Mouse (Mus musculus) liver, embryonic 16.5 days (tissue): ENCODE results near the gene Cbx2. TPM values are rescaled to one million over a fixed set of nuclear protein-coding genes. Genes with fewer than 3 reads are reported as not detected.

Experiments
- ATAC-seq: fragments of 200-750 bp; cut with Nextera tagmentation; 2 replicates; pipeline ENCODE4 v1.8.0; 2017; ENCODE audit warnings: low read depth, mild to moderate bottlenecking, moderate number of reproducible peaks, moderate library complexity
- H3K27ac ChIP-seq: fragments of 300-500 bp; sonication (generic); 2 replicates; pipeline ENCODE4 v1.5.1; 2014; ENCODE audit warnings: mild to moderate bottlenecking, low read length
- H3K27me3 ChIP-seq: fragments of 300-500 bp; sonication (generic); 2 replicates; pipeline ENCODE4 v1.6.1; 2014; ENCODE audit warnings: low read depth, low read length, mixed read lengths; ENCODE audit not compliant: control insufficient read depth, insufficient read depth
- H3K36me3 ChIP-seq: fragments of 300-500 bp; sonication (generic); 2 replicates; pipeline ENCODE4 v1.6.1; 2014; ENCODE audit warnings: mild to moderate bottlenecking; ENCODE audit not compliant: control insufficient read depth, insufficient read depth
- H3K4me1 ChIP-seq: fragments of 300-500 bp; sonication (generic); 2 replicates; pipeline ENCODE4 v1.6.1; 2014; ENCODE audit warnings: low read depth, low read length, mixed read lengths; ENCODE audit not compliant: control insufficient read depth
- H3K4me2 ChIP-seq: fragments of 300-500 bp; sonication (generic); 2 replicates; pipeline ENCODE4 v1.6.1; 2014; ENCODE audit warnings: low read depth, low read length, mixed read lengths
- H3K4me3 ChIP-seq: fragments of 300-500 bp; sonication (generic); 2 replicates; pipeline ENCODE4 v1.5.1; 2014; ENCODE audit warnings: low read depth, mild to moderate bottlenecking, low read length
- H3K9ac ChIP-seq: fragments of 300-500 bp; sonication (generic); 2 replicates; pipeline ENCODE4 v1.6.1; 2014; ENCODE audit warnings: low read depth, low read length
- H3K9me3 ChIP-seq: fragments of 300-500 bp; sonication (generic); replicated peaks from 2 replicates; pipeline ENCODE4 v1.6.1; 2016; ENCODE audit warnings: low read length; ENCODE audit not compliant: control insufficient read depth
- WGBS: fragments of 180-500 bp; shearing (Covaris S2); extraction: QIAGEN DNeasy Blood & Tissue Kit; methylation state at CpG from one replicate; pipeline ENCODE4 v1.1.7; 2014; ENCODE audit not compliant: insufficient replicate concordance; 5-methylcytosine and 5-hydroxymethylcytosine counted together
- polyA plus RNA-seq: library from polyadenylated mRNA; unstranded; fragments of >200 nt; fragmentation: Nextera tagmentation; extraction: Ambion mirVana; gene quantifications from 2 replicates; pipeline ENCODE4 v1.2.1, GENCODE M21; 2015

The Cbx2 gene
- polyA plus RNA-seq, 1 experiment from 2014 or later, result 3.3 TPM

DNA sequence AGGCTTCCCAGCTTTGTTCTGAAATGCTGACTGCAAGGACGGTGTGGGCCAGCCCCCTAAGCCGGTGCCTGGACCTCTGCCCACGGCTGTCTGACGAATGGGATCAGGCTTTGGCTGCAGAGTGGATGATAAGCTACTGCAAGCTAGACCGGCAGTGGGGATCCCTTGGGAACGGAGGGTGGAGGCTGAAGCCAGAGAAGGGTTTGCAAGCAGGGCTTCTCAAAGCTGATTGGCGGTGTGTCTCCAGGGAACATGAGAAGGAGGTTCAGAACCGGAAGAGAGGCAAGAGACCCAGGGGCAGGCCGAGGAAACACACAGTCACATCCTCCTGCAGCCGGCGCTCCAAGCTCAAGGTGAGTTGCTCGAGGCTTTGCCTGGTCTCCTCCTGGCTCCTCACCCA is 3.4 kb downstream of the Cbx2 start:
- Histone ChIP-seq H3K9ac (no peak overlapping the region), H3K9me3 (no peaks in the 10 kb centered on the region), H3K4me2 (no peak overlapping the region), H3K4me3 (no peak overlapping the region), H3K36me3 (no peaks in the 10 kb centered on the region; the same call in 1 of the 2 replicates), H3K27ac (no peak overlapping the region), H3K27me3 (peaks cover 21% of the 10 kb centered on the region), H3K4me1 (peaks cover 6% of the 10 kb centered on the region)
- WGBS, result 67% methylated on average over 12 of the region's 12 CpGs
- ATAC-seq, result no peak

DNA sequence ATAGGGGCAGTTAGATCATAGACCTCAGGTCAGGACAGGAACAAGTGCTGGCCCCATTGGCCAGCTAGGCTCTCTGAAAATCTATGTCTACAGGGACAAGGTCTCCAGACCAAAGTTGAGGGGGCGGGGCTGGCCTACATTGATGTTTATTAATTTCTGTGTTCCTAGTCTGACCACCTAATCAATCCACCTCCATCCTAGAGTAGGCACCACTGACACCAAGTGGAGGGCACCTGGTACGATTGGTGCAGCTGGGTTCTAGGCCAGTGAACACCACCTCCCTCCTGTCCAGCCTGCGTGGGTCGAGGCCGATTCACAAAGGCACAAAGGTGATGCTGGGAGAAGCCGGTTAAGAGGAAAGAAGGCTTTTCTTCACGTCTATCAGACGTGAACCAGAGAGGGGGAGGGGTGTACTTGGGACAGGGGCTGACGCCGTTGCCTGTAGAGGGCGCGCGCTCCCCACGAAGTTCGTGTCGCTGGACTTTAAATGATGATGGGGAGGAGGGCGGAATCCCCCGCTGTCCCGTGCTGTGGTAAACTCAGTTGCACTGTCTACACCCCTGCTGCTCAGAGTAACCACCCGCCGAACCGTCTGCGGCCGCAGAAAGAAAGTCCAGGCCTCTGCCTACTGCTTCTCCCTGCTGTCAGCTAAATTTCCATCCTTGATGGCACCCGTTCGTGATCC is 11.3 kb downstream of the Cbx2 start:
- Histone ChIP-seq H3K36me3 (no peaks in the 10 kb centered on the region), H3K27ac (no peak overlapping the region), H3K9ac (no peak overlapping the region), H3K27me3 (peaks cover 59% of the 10 kb centered on the region), H3K9me3 (no peaks in the 10 kb centered on the region), H3K4me1 (peaks cover 2% of the 10 kb centered on the region; the same call in 1 of the 2 replicates), H3K4me3 (no peak overlapping the region), H3K4me2 (no peak overlapping the region)
- ATAC-seq, result 0 out of 2 replicates have a peak, but pooled peaks have one; percentile 16
- WGBS, result 3% methylated on average over 26 of the region's 26 CpGs

- H3K4me1 ChIP-seq, result peaks cover 7% of the 10 kb centered on the region
- H3K36me3 ChIP-seq, result no peaks in the 10 kb centered on the region
- 4% methylated on average over 19 of the region's 19 CpGs for WGBS
- no peaks in the 10 kb centered on the region for H3K9me3 ChIP-seq
- H3K27ac ChIP-seq, result no peak overlapping the region
- H3K9ac ChIP-seq, result no peak overlapping the region
- no peak for ATAC-seq
- H3K27me3 ChIP-seq, result peaks cover 65% of the 10 kb centered on the region
- no peak overlapping the region for H3K4me3 ChIP-seq
- H3K4me2 ChIP-seq, result no peak overlapping the region
These were observed 11.9 kb downstream of the Cbx2 start for GRCm38 (mm10) chr11:119034635-119035034.

- Histone ChIP-seq H3K4me3 (no peak overlapping the region), H3K4me2 (no peak overlapping the region), H3K9ac (no peak overlapping the region), H3K4me1 (peaks cover 12% of the 10 kb centered on the region), H3K9me3 (no peaks in the 10 kb centered on the region), H3K27me3 (peaks cover 68% of the 10 kb centered on the region), H3K36me3 (no peaks in the 10 kb centered on the region), H3K27ac (no peak overlapping the region)
- no peak for ATAC-seq
- WGBS, result 2% methylated on average over 21 of the region's 21 CpGs
These were observed 12.4 kb downstream of the Cbx2 start for GRCm38 (mm10) chr11:119035094-119035685.

DNA sequence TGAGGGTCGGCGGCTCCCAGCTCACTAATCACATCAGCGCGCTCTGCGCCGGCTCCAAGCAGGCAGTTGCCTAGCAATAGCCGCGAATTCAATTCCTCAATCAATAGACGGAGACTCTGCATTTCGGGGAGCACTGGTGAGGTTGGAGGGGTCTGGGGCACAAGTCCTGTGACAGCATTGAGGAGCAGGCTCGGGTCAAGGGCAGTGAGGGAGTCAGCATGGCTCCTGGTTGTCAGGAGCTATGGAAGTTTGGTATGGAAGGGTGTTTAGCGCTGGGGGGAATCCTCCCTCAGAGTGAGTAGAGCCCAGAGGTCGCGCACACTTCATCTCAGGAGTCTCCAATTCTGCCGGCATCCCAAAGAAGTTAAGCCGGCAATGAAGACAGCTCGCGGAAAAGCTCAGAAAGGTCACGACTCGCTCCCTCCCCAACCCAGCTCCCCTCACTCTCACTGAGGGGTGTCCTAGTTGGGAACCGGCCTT is 13.0 kb downstream of the Cbx2 start:
- Histone ChIP-seq H3K4me3 (no peak overlapping the region), H3K36me3 (no peaks in the 10 kb centered on the region), H3K27me3 (peaks cover 73% of the 10 kb centered on the region), H3K9ac (no peak overlapping the region), H3K27ac (no peak overlapping the region), H3K4me2 (no peak overlapping the region), H3K4me1 (peaks cover 12% of the 10 kb centered on the region), H3K9me3 (no peaks in the 10 kb centered on the region)
- 5% methylated on average over 21 of the region's 21 CpGs for WGBS
- ATAC-seq, result no peak

GRCm38 (mm10) chr11:119036447-119036846 is 13.7 kb downstream of the Cbx2 start:
- H3K36me3 ChIP-seq, result no peaks in the 10 kb centered on the region
- H3K9me3 ChIP-seq, result no peaks in the 10 kb centered on the region
- no peak for ATAC-seq
- H3K27me3 ChIP-seq, result peaks cover 80% of the 10 kb centered on the region
- no peak overlapping the region for H3K4me2 ChIP-seq
- peaks cover 14% of the 10 kb centered on the region for H3K4me1 ChIP-seq
- H3K27ac ChIP-seq, result no peak overlapping the region
- no peak overlapping the region for H3K9ac ChIP-seq
- 2% methylated on average over 15 of the region's 15 CpGs for WGBS
- H3K4me3 ChIP-seq, result no peak overlapping the region

DNA sequence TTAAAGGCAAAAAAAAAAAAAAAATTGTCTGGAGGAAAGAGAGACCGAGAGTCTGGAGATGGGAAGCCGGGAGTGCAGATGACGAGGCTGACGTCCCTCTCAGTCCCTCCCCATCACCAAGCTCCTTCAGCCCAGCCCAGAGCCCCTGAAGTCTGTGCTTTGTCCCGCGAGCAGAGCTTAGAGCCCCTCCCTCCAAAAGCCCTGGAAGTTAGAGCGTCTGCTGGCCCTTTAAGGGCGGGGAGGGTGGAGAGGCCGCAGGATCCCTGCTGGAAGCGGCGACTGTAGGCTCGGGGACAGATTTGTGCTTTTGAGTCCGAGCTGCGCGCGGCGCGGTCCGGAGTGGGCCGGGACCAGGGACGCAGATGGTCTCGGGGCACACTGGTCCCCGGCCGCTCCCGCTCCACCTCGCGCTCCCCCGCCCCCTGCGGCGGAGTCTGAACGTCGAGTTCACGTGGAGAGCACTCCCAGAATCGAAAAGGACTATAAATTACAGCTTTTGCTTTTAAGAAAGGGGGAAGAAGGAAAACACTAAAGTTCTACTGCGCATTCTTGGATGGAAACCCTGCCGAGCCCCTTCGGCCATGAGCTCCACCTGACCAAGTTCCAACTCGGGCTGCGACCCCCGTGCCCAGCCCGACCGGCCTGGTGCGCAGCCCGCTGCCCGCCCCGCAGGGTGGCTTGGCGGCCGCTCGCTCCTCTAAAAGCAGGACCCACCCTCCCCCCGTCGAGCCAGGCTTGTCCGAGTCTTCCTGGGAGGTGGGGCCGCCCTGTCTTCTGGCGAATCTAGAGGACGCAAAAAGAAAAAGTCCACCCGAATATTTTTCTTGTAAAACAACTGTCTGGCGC is 14.4 kb downstream of the Cbx2 start:
- peak overlapping the region; percentile 42; the same call in 1 of the 2 replicates for H3K9ac ChIP-seq
- WGBS, result 3% methylated on average over 56 of the region's 57 CpGs
- H3K27ac ChIP-seq, result no peak overlapping the region
- H3K4me2 ChIP-seq, result peak overlapping the region; percentile 60
- H3K27me3 ChIP-seq, result peaks cover 87% of the 10 kb centered on the region
- H3K9me3 ChIP-seq, result no peaks in the 10 kb centered on the region
- H3K36me3 ChIP-seq, result no peaks in the 10 kb centered on the region
- no peak for ATAC-seq
- H3K4me1 ChIP-seq, result peaks cover 19% of the 10 kb centered on the region
- H3K4me3 ChIP-seq, result peak overlapping the region; percentile 48

DNA sequence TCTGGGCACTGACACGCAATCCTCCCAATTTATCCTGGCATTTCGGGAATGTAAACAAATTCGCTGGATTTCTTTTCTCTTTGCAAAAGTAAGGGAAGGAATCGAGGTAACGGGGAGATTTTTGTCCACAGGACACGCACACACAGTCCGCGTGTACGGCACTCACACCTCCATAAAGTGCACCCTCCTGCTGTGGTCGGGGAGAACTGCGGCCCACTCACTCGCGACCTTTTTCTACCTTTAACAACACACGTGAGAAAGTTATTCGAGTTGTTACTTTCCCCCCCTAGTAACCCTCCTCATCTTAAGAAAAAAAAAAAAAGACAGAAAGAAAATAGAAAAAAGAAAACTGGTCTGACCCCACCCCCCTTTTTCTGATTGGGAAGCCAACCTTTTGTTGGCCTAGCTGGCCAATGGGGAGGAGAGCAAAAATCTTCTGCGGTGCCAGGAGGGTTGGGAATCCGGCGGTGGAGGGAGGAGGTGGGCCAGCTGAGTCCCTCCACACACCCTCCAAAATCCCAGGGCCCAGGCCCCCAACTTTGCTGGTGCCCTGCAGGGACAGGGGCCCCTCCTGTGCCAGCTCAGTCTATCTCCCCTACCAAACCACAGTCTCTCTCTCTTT is 15.1 kb downstream of the Cbx2 start:
- Histone ChIP-seq H3K9ac (no peak overlapping the region), H3K27me3 (peaks cover 95% of the 10 kb centered on the region), H3K36me3 (no peaks in the 10 kb centered on the region), H3K4me2 (peak overlapping the region; percentile 60; the same call in 1 of the 2 replicates), H3K4me1 (peaks cover 19% of the 10 kb centered on the region), H3K9me3 (no peaks in the 10 kb centered on the region), H3K4me3 (no peak overlapping the region), H3K27ac (no peak overlapping the region)
- no peak for ATAC-seq
- WGBS, result 25% methylated on average over 18 of the region's 18 CpGs
